Mouse (Mus musculus): ENCODE results near the gene Sdk2. TPM values are rescaled to one million over a fixed set of nuclear protein-coding genes. Genes with fewer than 3 reads are reported as not detected.

Gene Sdk2
- polyA plus RNA-seq, 1 experiment: 3.0 TPM

DNA sequence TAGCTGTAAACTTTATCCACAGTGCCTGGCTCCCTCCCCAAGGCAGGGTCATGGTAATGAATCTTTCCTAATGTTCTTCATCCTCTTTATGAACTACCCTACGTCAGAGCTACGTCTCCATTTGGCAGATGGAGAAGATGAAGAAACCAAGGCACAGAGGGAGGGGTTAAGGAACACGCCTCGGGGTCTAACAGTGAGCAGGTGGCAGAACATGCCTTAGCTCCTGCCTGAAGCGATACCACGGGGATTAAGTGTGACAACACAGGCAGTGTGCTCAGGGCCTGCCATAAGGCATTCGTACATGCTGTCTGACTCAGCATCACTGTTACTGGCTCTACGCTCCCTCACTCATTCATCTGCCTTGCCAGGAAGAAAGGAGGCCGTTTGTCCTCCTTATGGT, 138.6 kb downstream of the Sdk2 start:
- no peak for DNase-seq (ENCODE audit: low read depth in 1 of 2, low spot score in 2 of 2)
- Histone ChIP-seq H3K36me3 (ENCODE audit: control insufficient read depth, insufficient read depth, low read length) (no peaks in the 10 kb centered on the region), H3K27me3 (ENCODE audit: control insufficient read depth, insufficient read depth, low read length) (no peaks in the 10 kb centered on the region), H3K27ac (ENCODE audit: insufficient read depth, low read length) (no peak overlapping the region), H3K4me3 (ENCODE audit: extremely low read depth, insufficient read depth, insufficient read length) (no peak overlapping the region), H3K4me1 (ENCODE audit: control insufficient read depth, insufficient read depth, insufficient read length) (no peaks in the 10 kb centered on the region)
- 86% methylated on average over 9 of the region's 9 CpGs for WGBS
- TF ChIP-seq CTCF (IDR thresholded peaks at IDR 0.05; ENCODE audit: extremely low read depth, insufficient read depth, insufficient read length, insufficient replicate concordance): no peak
- no peak for TF ChIP-seq POLR2A (IDR thresholded peaks at IDR 0.05; ENCODE audit: low read depth, low read length)

DNA sequence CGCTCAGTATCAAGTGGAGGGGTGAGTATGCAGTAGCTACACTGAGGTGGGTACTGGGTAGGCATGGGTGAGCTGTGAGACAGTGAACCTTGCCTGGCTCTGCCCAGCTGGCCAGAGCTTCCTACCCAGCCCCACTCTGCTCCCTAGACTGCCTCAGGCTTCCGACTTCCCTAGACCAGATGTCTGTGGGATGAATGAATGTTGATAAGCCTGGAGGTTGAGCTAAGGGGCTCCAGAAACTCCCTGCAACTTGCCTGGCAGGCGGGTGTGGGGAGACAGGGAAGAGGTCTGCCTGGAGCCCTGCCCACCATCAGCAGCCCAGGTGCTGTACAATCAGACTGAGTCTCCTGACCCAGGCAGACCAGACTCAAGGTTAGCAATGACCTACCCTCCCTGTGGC, 139.0 kb downstream of the Sdk2 start:
- WGBS: 76% methylated on average over 3 of the region's 3 CpGs
- TF ChIP-seq CTCF (IDR thresholded peaks at IDR 0.05; ENCODE audit: extremely low read depth, insufficient read depth, insufficient read length, insufficient replicate concordance) (no peak), POLR2A (IDR thresholded peaks at IDR 0.05; ENCODE audit: low read depth, low read length) (no peak)

DNA sequence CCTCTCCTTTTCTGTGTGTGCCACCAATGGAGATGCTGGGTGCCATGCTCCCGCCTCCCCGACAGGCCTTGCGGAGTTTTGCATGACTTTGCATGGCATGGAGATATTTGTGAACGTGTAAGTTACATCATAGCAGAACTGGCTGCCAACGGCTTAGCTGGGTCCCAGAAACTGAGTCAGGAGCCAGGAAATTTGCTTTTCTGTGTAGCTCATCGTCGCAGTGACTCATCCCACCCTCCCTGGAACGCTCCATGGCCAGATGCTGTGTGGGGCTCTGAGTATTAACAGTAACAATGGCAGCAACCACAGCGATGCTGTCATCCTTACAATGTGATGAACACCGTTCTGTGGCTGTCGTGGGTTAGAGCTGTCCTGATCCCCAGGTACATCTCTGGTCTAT, 139.6 kb downstream of the Sdk2 start:
- DNase-seq (ENCODE audit: low read depth in 1 of 2, low spot score in 2 of 2): no peak

More for the DNA sequence above, 139.0 kb downstream of the Sdk2 start:
- Histone ChIP-seq H3K27ac (ENCODE audit: insufficient read depth, low read length) (no peak overlapping the region), H3K4me1 (ENCODE audit: control insufficient read depth, insufficient read depth, insufficient read length) (no peaks in the 10 kb centered on the region), H3K36me3 (ENCODE audit: control insufficient read depth, insufficient read depth, low read length) (no peaks in the 10 kb centered on the region), H3K4me3 (ENCODE audit: extremely low read depth, insufficient read depth, insufficient read length) (no peak overlapping the region), H3K27me3 (ENCODE audit: control insufficient read depth, insufficient read depth, low read length) (no peaks in the 10 kb centered on the region)
- DNase-seq (ENCODE audit: low read depth in 1 of 2, low spot score in 2 of 2): no peak

DNA sequence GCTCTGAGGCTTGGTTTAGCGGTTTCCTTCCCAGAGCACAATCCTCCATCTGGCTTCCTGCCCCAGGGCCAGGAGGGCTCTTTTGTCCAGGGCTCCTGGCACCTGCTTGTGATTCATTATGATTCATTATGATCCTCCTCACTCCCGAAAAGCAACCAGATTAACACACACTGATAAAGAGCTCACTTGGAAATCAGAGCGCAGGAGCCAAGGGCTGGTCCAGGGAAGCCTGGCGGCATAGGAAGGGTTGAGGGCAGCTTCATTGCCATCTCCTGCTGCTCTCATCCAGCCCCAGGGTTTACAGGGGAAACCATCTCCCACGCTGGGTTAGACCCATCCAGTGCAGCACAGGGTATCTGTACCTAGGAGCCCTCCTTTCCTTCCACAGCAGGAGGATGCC, 143.7 kb downstream of the Sdk2 start:
- Histone ChIP-seq H3K36me3 (ENCODE audit: control insufficient read depth, insufficient read depth, low read length) (no peaks in the 10 kb centered on the region), H3K27me3 (ENCODE audit: control insufficient read depth, insufficient read depth, low read length) (no peaks in the 10 kb centered on the region), H3K4me1 (ENCODE audit: control insufficient read depth, insufficient read depth, insufficient read length) (no peaks in the 10 kb centered on the region), H3K4me3 (ENCODE audit: extremely low read depth, insufficient read depth, insufficient read length) (no peak overlapping the region), H3K27ac (ENCODE audit: insufficient read depth, low read length) (no peak overlapping the region)
- no peak for DNase-seq (ENCODE audit: low read depth in 1 of 2, low spot score in 2 of 2)
- TF ChIP-seq CTCF (IDR thresholded peaks at IDR 0.05; ENCODE audit: extremely low read depth, insufficient read depth, insufficient read length, insufficient replicate concordance) (no peak), POLR2A (IDR thresholded peaks at IDR 0.05; ENCODE audit: low read depth, low read length) (no peak)
- 51% methylated on average over 5 of the region's 5 CpGs for WGBS

More for the DNA sequence above, 139.6 kb downstream of the Sdk2 start:
- 86% methylated on average over 11 of the region's 11 CpGs for WGBS
- Histone ChIP-seq H3K4me1 (ENCODE audit: control insufficient read depth, insufficient read depth, insufficient read length) (no peaks in the 10 kb centered on the region), H3K27ac (ENCODE audit: insufficient read depth, low read length) (no peak overlapping the region), H3K4me3 (ENCODE audit: extremely low read depth, insufficient read depth, insufficient read length) (no peak overlapping the region), H3K27me3 (ENCODE audit: control insufficient read depth, insufficient read depth, low read length) (no peaks in the 10 kb centered on the region), H3K36me3 (ENCODE audit: control insufficient read depth, insufficient read depth, low read length) (no peaks in the 10 kb centered on the region)
- TF ChIP-seq CTCF (IDR thresholded peaks at IDR 0.05; ENCODE audit: extremely low read depth, insufficient read depth, insufficient read length, insufficient replicate concordance) (no peak), POLR2A (IDR thresholded peaks at IDR 0.05; ENCODE audit: low read depth, low read length) (no peak)

DNA sequence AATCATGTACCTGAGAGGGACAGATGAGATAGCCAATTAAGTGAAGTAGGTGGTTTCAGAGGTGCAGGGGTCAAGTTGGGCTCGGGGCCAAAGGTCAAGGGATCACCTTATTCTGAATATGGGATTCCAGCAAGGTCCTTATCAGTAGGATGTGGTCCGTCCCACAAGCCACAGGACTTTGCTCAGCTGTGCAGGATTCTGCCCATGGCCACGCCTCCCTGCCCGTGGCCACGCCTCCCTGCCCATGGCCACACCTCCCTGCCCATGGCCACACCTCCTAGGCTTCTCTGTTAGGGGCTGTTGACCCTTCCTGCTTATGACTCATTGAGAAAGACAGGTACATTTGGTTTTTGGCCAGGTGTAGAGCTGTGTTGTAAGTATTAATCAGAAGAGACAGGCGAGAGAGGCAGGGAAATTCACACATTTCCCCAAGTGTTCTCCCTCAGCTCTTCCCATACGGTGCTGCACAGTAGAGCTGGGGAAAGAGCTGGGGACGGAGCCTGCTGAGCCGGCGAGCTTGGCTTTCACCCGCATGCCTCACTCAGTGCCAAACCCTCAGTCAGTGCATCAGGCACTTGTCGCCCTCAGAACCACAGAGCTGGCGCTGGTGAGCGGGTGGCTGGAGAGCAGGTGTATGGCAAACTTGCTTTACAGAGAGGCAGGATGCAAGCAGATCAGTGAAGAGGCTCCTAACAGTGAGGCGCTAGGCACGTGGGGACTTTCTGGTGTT, 163.6 kb downstream of the Sdk2 start:
- Histone ChIP-seq H3K4me1 (ENCODE audit: control insufficient read depth, insufficient read depth, insufficient read length) (no peaks in the 10 kb centered on the region), H3K27me3 (ENCODE audit: control insufficient read depth, insufficient read depth, low read length) (no peaks in the 10 kb centered on the region), H3K36me3 (ENCODE audit: control insufficient read depth, insufficient read depth, low read length) (no peaks in the 10 kb centered on the region), H3K4me3 (ENCODE audit: extremely low read depth, insufficient read depth, insufficient read length) (no peak overlapping the region), H3K27ac (ENCODE audit: insufficient read depth, low read length) (no peak overlapping the region)
- 74% methylated on average over 16 of the region's 16 CpGs for WGBS
- DNase-seq (ENCODE audit: low read depth in 1 of 2, low spot score in 2 of 2): no peak
- TF ChIP-seq CTCF (IDR thresholded peaks at IDR 0.05; ENCODE audit: extremely low read depth, insufficient read depth, insufficient read length, insufficient replicate concordance): no peak
- no peak for TF ChIP-seq POLR2A (IDR thresholded peaks at IDR 0.05; ENCODE audit: low read depth, low read length)

DNA sequence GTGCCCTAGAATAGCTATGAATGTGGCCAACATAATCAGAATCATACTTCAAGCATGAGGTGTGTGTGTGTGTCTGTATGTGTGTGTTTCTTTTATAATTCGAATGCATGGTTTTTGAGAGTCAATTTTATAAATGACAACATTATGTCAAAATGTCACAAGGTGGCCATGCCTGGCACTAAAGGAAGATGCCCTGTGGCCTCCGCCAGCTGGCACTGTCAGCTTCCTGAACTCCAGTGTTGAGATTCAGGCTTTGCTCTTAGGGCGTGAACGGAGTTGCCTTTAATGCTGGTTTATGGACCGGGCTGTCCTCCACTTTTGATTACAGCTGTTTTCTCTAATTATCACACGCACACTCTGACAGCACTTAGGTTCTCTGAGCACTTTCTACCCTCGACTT, 164.9 kb downstream of the Sdk2 start:
- WGBS: 86% methylated on average over 7 of the region's 7 CpGs
- H3K36me3 ChIP-seq (ENCODE audit: control insufficient read depth, insufficient read depth, low read length): no peaks in the 10 kb centered on the region
- H3K27ac ChIP-seq (ENCODE audit: insufficient read depth, low read length): no peak overlapping the region
- no peak for DNase-seq (ENCODE audit: low read depth in 1 of 2, low spot score in 2 of 2)
- H3K27me3 ChIP-seq (ENCODE audit: control insufficient read depth, insufficient read depth, low read length): no peaks in the 10 kb centered on the region
- no peak overlapping the region for H3K4me3 ChIP-seq (ENCODE audit: extremely low read depth, insufficient read depth, insufficient read length)
- H3K4me1 ChIP-seq (ENCODE audit: control insufficient read depth, insufficient read depth, insufficient read length): no peaks in the 10 kb centered on the region
- no peak for TF ChIP-seq CTCF (IDR thresholded peaks at IDR 0.05; ENCODE audit: extremely low read depth, insufficient read depth, insufficient read length, insufficient replicate concordance)
- TF ChIP-seq POLR2A (IDR thresholded peaks at IDR 0.05; ENCODE audit: low read depth, low read length): no peak

DNA sequence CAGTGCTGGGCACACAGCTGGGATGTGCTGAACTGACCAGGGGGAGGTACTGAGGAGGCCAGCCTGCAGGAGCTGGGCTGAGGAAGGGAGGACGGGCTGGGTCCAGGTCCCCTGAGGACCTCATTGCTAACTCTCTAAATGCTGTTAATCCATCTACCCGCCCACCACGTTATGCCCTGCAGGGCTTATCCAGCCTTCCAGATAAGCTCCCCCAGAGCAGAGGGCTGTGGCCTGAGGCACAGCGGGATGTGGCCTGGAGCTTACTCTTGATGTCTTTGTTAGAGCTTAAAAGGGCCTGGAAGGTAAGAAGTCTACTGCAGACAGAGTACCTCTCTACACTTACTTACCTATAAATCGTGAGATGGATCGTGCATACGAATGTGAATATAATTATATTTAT, 168.2 kb downstream of the Sdk2 start:
- DNase-seq (ENCODE audit: low read depth in 1 of 2, low spot score in 2 of 2): no peak
- Histone ChIP-seq H3K4me1 (ENCODE audit: control insufficient read depth, insufficient read depth, insufficient read length) (no peaks in the 10 kb centered on the region), H3K27me3 (ENCODE audit: control insufficient read depth, insufficient read depth, low read length) (no peaks in the 10 kb centered on the region), H3K36me3 (ENCODE audit: control insufficient read depth, insufficient read depth, low read length) (no peaks in the 10 kb centered on the region), H3K4me3 (ENCODE audit: extremely low read depth, insufficient read depth, insufficient read length) (no peak overlapping the region), H3K27ac (ENCODE audit: insufficient read depth, low read length) (no peak overlapping the region)
- no peak for TF ChIP-seq CTCF (IDR thresholded peaks at IDR 0.05; ENCODE audit: extremely low read depth, insufficient read depth, insufficient read length, insufficient replicate concordance)
- TF ChIP-seq POLR2A (IDR thresholded peaks at IDR 0.05; ENCODE audit: low read depth, low read length): no peak
- 80% methylated on average over 7 of the region's 7 CpGs for WGBS
